Mouse (Mus musculus) liver, embryonic 14.5 days (tissue): ENCODE measurements around the gene Eras. TPM values are rescaled to one million over a fixed set of nuclear protein-coding genes. Genes with fewer than 3 reads are reported as not detected.
A peak's percentile ranks its signal among the peaks of the same experiment; 100 is the strongest.
"Not testable (repeated sequence)": the region's sequence is repeated elsewhere in the genome, so short reads cannot be mapped to it uniquely, and the experiment has no call there.

Experiments used
- ATAC-seq: fragments of 200-750 bp; cut with Nextera tagmentation; 2 replicates; pipeline ENCODE4 v1.8.0; 2017; ENCODE audit warnings: moderate number of reproducible peaks, mild to moderate bottlenecking, moderate library complexity; ENCODE audit not compliant: insufficient read depth
- DNase-seq, 3 experiments: peaks; one replicate each; pipeline ENCODE4 v3.0.0-alpha.2; 2012 to 2013; ENCODE audit warnings: low read depth in 3 of 3, low spot score in 3 of 3
- H3K27ac ChIP-seq: fragments of 300-500 bp; sonication (generic); 2 replicates; pipeline ENCODE4 v1.5.1; 2014; ENCODE audit warnings: moderate library complexity, mild to moderate bottlenecking, control low read depth, inconsistent platforms
- H3K27me3 ChIP-seq: fragments of 300-500 bp; sonication (generic); 2 replicates; pipeline ENCODE4 v1.6.1; 2014; ENCODE audit warnings: mild to moderate bottlenecking, low read length, moderate library complexity; ENCODE audit not compliant: control insufficient read depth, insufficient read depth
- H3K36me3 ChIP-seq: fragments of 300-500 bp; sonication (generic); replicated peaks from 2 replicates; pipeline ENCODE4 v1.6.1; 2014; ENCODE audit warnings: low read depth; ENCODE audit not compliant: control insufficient read depth, insufficient read depth
- H3K4me1 ChIP-seq, 2 experiments: fragments of 200-500 bp in 1 of 2; fragments of 300-500 bp in 1 of 2; sonication (generic) in 1 of 2; replicated peaks; 2 replicates each; pipeline ENCODE4 v1.6.1; 2012 to 2014; ENCODE audit warnings: antibody characterized with exemption in 1 of 2, inconsistent platforms in 1 of 2, low read length in 1 of 2; ENCODE audit not compliant: control insufficient read depth in 2 of 2, insufficient read depth in 2 of 2
- H3K4me2 ChIP-seq: fragments of 300-500 bp; sonication (generic); 2 replicates; pipeline ENCODE4 v1.6.1; 2014; ENCODE audit warnings: low read depth, mild to moderate bottlenecking, control low read depth, moderate library complexity
- H3K4me3 ChIP-seq, 2 experiments: fragments of 200-500 bp in 1 of 2; fragments of 300-500 bp in 1 of 2; sonication (generic) in 1 of 2; 2 replicates each; pipeline ENCODE4 v1.5.1; 2012 to 2014; ENCODE audit warnings: low read depth in 2 of 2, low read length in 2 of 2, mild to moderate bottlenecking in 2 of 2, control low read depth in 1 of 2, inconsistent platforms in 1 of 2, moderate library complexity in 1 of 2; ENCODE audit not compliant: insufficient read depth in 1 of 2
- H3K9ac ChIP-seq: fragments of 300-500 bp; sonication (generic); replicated peaks from 2 replicates; pipeline ENCODE4 v1.6.1; 2014; ENCODE audit warnings: mild to moderate bottlenecking, control low read depth, moderate library complexity
- H3K9me3 ChIP-seq: fragments of 300-500 bp; sonication (generic); 2 replicates; pipeline ENCODE4 v1.6.1; 2016; ENCODE audit warnings: low read length, mixed read lengths; ENCODE audit not compliant: control insufficient read depth
- CTCF ChIP-seq: IDR thresholded peaks from 2 replicates; pipeline ENCODE4 v1.5.1; 2016; ENCODE audit warnings: antibody characterized with exemption, low read depth, control low read depth
- EP300 ChIP-seq: IDR thresholded peaks from 2 replicates; pipeline ENCODE4 v1.6.1; 2016; ENCODE audit warnings: antibody characterized with exemption, low read depth
- WGBS: fragments of 180-500 bp; shearing (Covaris S2); extraction: QIAGEN DNeasy Blood & Tissue Kit; methylation state at CpG from one replicate; pipeline ENCODE4 v1.1.7; 2014; ENCODE audit not compliant: insufficient replicate concordance; 5-methylcytosine and 5-hydroxymethylcytosine counted together
- polyA plus RNA-seq, 2 experiments: library from polyadenylated mRNA; depleted of rRNA in 1 of 2; stranded (reverse) in 1 of 2; unstranded in 1 of 2; fragments of >200 nt; fragmentation: Nextera tagmentation in 1 of 2; extraction: Ambion mirVana in 1 of 2; gene quantifications; 2 replicates each; pipeline versions ENCODE4 v1.2.1 to v1.2.3; 2012 to 2014

The Eras gene
- polyA plus RNA-seq, 2 experiments = not detected

- H3K9me3 ChIP-seq = no peaks in the 10 kb centered on the region
- no peak overlapping the region for H3K4me3 ChIP-seq
- WGBS = 11% methylated on average over 10 of the region's 10 CpGs
- no peak for ATAC-seq
- TF ChIP-seq CTCF (no peak), EP300 (no peak)
- no peak overlapping the region for H3K27ac ChIP-seq
- H3K27me3 ChIP-seq = peaks cover 67% of the 10 kb centered on the region
- no peak overlapping the region for H3K4me2 ChIP-seq
- DNase-seq = no peak
- no peaks in the 10 kb centered on the region for H3K4me1 ChIP-seq
- H3K9ac ChIP-seq = no peak overlapping the region
- no peaks in the 10 kb centered on the region for H3K36me3 ChIP-seq
Measured at GRCm38 (mm10) chrX:7927116-7927515, 1.3 kb downstream of the Eras start.

DNA sequence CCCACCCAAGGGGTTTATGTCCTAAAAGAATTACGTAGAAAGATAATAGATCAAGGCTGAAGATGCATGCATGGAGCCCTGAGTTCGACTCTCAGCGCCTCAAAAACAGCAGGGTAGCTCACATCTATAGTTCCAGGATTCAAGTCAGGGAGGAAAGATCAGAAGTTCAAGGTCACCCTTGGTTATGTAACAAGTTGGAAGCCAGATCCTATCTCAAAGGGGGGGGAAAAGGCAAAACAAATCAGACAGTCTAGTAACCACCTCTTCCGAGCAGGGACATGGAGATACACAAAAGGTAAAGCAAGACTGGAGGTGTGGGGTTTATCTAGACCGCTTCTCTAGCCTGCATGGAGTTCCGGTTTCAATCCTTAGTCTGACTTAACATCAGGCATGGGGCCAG lies 2.1 kb downstream of the Eras start:
- no peak overlapping the region for H3K9ac ChIP-seq
- no peak for ATAC-seq
- H3K9me3 ChIP-seq = no peaks in the 10 kb centered on the region
- H3K4me3 ChIP-seq = no peak overlapping the region
- WGBS = 51% methylated on average over 6 of the region's 6 CpGs
- H3K36me3 ChIP-seq = no peaks in the 10 kb centered on the region
- H3K27me3 ChIP-seq = peaks cover 75% of the 10 kb centered on the region
- no peak for TF ChIP-seq CTCF
- no peak for TF ChIP-seq EP300
- no peak overlapping the region for H3K4me2 ChIP-seq
- no peaks in the 10 kb centered on the region for H3K4me1 ChIP-seq
- DNase-seq = no peak
- H3K27ac ChIP-seq = no peak overlapping the region

DNA sequence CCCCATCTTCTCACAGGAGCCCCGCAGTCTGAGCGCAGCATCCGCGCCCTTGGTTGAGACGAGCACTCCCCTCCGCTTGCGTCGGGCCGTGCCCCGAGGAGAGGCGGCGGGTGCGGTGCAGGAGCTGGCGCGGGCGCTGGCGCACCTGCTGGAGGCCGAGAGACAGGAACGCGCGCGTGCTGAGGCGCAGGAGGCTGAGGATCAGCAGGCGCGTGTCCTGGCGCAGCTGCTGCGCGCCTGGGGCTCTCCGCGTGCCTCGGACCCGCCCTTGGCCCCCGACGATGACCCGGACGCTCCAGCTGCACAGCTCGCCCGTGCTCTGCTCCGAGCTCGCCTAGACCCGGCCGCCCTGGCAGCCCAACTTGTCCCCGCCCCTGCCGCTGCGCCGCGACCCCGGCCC lies 6.4 kb downstream of the Eras start:
- no peak for TF ChIP-seq CTCF
- TF ChIP-seq EP300 = no peak
- Histone ChIP-seq H3K27me3 (peaks cover 85% of the 10 kb centered on the region), H3K27ac (no peak overlapping the region), H3K4me1 (no peaks in the 10 kb centered on the region), H3K9me3 (no peaks in the 10 kb centered on the region), H3K36me3 (no peaks in the 10 kb centered on the region), H3K4me2 (peak overlapping the region; percentile 22; the same call in 1 of the 2 replicates), H3K9ac (no peak overlapping the region), H3K4me3 (0 out of 4 replicates have a peak overlapping the region, but pooled peaks of 1 of the 2 experiments have one; percentile 3)
- ATAC-seq (no peak), DNase-seq (no peak)
- WGBS = 7% methylated on average over 48 of the region's 48 CpGs

GRCm38 (mm10) chrX:7919601-7920383 lies 8.6 kb downstream of the Eras start, which contains the start of gene Pcsk1n:
Gene Pcsk1n, plus strand, starts transcription at chrX:7919822.
- Histone ChIP-seq H3K4me3 (no peak within 1 kb of the TSS), H3K4me2 (no peak within 1 kb of the TSS), H3K9ac (no peak within 1 kb of the TSS), H3K4me1 (no peaks in the 10 kb centered on the region), H3K9me3 (no peaks in the 10 kb centered on the region), H3K27me3 (peaks cover 64% of the 10 kb centered on the region), H3K36me3 (no peaks in the 10 kb centered on the region), H3K27ac (no peak within 1 kb of the TSS)
- no peak for ATAC-seq
- no peak for DNase-seq
- 14% methylated on average over 39 of the region's 40 CpGs for WGBS
- TF ChIP-seq EP300 (no peak), CTCF (no peak)

GRCm38 (mm10) chrX:7917960-7918359 lies 10.4 kb downstream of the Eras start:
- H3K4me1 ChIP-seq, H3K9me3 ChIP-seq, ATAC-seq, H3K9ac ChIP-seq, H3K4me3 ChIP-seq, H3K4me2 ChIP-seq, H3K36me3 ChIP-seq, H3K27ac ChIP-seq, DNase-seq: not testable (repeated sequence)
- peak; percentile 51 for TF ChIP-seq CTCF
- 44% methylated on average over 6 of the region's 6 CpGs for WGBS
- H3K27me3 ChIP-seq = peaks cover 46% of the 10 kb centered on the region
